Mouse (Mus musculus) monocyte, adult 2 months (primary cell): ENCODE measurements around the gene Hoxd8.

Experiments used
- DNase-seq, 2 experiments: peaks; one replicate each; pipeline ENCODE4 v3.0.0; 2022; ENCODE audit warnings: low spot score in 2 of 2, low read depth in 1 of 2

Gene Hoxd8

DNA sequence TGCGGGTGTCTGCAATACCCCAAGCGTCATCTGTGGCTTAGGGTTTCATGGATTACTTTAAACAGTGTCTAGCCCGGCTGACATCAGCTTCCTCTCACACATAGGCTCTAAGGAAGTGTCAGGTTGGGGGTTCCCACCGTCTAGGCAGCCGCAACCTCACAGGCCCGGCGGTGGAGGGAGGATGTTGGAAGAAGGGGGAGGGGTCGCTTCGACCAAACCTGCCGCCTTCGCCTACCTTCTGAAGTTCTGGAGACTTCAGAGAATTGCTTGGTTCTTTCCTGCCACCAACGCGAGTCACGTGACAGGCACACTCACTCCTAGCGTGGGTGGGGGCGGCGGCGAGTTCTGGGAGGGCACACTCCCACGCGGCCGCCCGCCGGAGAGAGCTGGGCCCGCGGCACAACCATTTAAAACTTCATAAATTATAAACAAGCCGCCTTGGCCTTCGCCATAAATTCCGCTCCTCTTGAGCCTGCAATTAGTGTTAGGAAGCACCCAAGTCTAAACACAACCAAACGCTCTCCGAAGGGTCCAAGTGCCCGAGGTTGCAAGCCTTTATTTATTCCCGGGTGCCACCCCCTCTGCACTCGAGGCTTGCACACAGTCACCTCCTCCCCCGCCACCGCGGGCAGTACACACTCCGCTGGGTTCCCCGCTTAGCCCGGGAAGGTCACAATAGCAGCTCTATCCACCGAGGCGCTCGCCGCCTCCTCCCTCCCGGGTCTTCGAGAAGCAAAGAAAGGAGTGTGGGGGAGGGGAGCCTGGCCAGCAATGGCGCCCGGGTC, 45.1 kb downstream of the Hoxd8 start:
- no peak for DNase-seq

DNA sequence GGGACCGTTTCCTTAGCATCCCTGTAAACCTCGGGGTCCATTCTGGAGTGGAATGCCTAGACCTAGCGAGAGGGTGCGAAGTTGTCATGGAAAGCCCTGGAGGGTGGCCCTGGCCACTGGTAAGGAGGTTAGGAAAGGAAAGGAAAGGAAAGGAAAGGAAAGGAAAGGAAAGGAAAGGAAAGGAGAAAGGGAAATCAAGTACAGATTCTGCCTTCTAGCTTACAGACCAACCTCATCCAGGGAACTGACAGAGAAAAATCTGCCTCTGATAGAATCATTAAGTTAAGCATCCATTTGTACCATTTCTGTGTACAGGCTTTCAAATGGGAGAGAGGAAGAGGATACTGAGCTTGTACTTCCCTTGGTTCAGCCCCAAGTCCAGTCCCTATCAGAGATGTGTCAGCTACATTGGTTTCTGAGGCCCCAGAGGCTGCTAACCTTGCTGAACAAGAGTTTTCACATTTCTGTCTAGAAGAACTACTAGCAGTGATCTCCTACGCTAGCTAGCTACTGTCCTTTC, 46.4 kb downstream of the Hoxd8 start:
- DNase-seq = no peak

DNA sequence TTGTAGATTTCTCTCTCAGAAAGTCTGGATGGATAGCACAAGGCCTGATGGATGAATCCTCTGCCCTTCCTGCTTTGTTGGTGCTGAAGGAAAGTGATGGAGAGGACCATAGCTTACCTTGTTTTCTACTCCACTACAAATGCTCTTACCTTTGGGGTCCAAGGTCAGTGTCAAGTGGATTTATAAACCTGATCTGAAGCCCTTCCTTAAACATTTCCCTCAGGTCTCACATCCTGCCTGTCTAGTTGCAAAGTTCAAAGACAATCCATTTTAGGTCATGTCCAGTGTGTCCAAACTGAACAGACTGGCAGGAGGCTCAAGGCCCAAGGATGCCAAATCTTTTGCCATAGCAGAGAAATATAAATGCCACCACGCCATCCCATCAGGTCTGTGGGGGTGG, 47.4 kb downstream of the Hoxd8 start:
- DNase-seq = no peak

GRCm38 (mm10) chr2:74752431-74753174, 48.2 kb downstream of the Hoxd8 start:
- no peak for DNase-seq

DNA sequence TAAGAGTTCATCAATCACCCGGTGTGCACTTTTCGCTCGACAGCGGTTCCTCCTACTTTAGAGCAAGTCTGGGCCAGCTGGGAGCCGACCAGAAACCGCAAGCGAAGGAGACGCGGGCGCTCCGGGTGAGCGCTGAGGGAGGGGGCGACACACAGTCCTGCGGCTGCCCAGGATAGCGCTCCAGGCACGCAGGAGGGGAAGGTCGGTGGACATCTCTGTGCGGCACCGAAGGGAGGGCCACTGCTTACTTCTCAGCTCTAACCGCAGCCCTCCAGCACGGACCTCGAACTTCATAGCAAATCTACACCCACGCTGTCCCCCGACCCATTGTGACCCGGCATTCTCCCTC, 48.7 kb downstream of the Hoxd8 start:
- DNase-seq = no peak

DNA sequence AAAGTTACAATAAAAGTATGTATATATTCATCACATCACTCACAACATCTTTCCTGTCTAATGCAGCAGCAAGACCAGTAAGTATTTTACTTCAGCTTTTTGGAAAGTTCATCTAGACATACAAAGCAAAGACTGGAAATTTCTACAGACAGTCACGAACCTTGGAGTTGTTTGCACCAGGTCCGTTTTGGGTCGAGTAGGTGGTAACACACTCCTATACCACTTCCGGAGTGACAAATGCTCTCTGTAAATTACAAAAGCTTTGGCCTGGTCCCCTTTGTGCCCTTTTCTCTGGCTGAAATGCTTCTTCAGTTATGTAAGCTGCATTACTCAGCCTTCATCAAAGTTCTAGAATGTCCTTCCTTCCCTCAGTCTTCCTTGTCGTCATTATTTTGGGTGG, 49.3 kb downstream of the Hoxd8 start:
- DNase-seq = no peak
